Mouse (Mus musculus): ENCODE data around the gene Nfyc.

GRCm38 (mm10) chr4:120866211-120866610 is 34.8 kb upstream of the Nfyc start:
- TF ChIP-seq ZKSCAN1 (IDR thresholded peaks at IDR 0.05; ENCODE audit: low read depth, low read length) (no peak), POLR2A (IDR thresholded peaks at IDR 0.05; ENCODE audit: control insufficient read depth in 1 of 2, insufficient read depth in 1 of 2, low read depth in 1 of 2, low read length in 2 of 2, poor library complexity in 1 of 2) (no peak), CTCF (IDR thresholded peaks at IDR 0.05 in 2 of 3, conservative IDR thresholded peaks at IDR 0.05 in 1 of 3; ENCODE audit: control insufficient read depth in 1 of 3, insufficient read depth in 1 of 3, low read depth in 2 of 3, low read length in 3 of 3, poor library complexity in 1 of 3, severe bottlenecking in 1 of 3) (no peak), EP300 (IDR thresholded peaks at IDR 0.05; ENCODE audit: low read depth in 1 of 2, low read length in 2 of 2) (no peak), TBP (IDR thresholded peaks at IDR 0.05; ENCODE audit: low read depth, low read length) (no peak)

Measured in MEL (cell line).